Mouse (Mus musculus): Measurements from ENCODE around the gene Lmna. TPM values are rescaled to one million over a fixed set of nuclear protein-coding genes. Genes with fewer than 3 reads are reported as not detected.

Gene Lmna
- polyA plus RNA-seq, 1 experiment from 2014 or later: 78.2 TPM

- H3K27ac ChIP-seq (ENCODE audit: low read depth, low read length): no peak overlapping the region
- H3K36me3 ChIP-seq (ENCODE audit: control insufficient read depth, insufficient read depth, low read length): peaks cover 10% of the 10 kb centered on the region
- H3K9ac ChIP-seq (ENCODE audit: low read depth, low read length): no peak overlapping the region
- ATAC-seq (replicated peaks; ENCODE audit: insufficient number of reproducible peaks, low FRiP score, low TSS enrichment): no peak
- 78% methylated on average over 4 of the region's 4 CpGs for WGBS (ENCODE audit: insufficient replicate concordance)
- peaks cover 14% of the 10 kb centered on the region for H3K4me1 ChIP-seq (ENCODE audit: control insufficient read depth, insufficient read depth, low read length)
- H3K9me3 ChIP-seq (replicated peaks; ENCODE audit: control insufficient read depth, low read length): no peaks in the 10 kb centered on the region
- H3K27me3 ChIP-seq (ENCODE audit: control insufficient read depth, insufficient read depth, low read length): no peaks in the 10 kb centered on the region
- H3K4me2 ChIP-seq: peak overlapping the region; percentile 87
- H3K4me3 ChIP-seq (ENCODE audit: low read depth, low read length): no peak overlapping the region
Observed at GRCm38 (mm10) chr3:88551586-88551985, 41.8 kb upstream of the Lmna start.

DNA sequence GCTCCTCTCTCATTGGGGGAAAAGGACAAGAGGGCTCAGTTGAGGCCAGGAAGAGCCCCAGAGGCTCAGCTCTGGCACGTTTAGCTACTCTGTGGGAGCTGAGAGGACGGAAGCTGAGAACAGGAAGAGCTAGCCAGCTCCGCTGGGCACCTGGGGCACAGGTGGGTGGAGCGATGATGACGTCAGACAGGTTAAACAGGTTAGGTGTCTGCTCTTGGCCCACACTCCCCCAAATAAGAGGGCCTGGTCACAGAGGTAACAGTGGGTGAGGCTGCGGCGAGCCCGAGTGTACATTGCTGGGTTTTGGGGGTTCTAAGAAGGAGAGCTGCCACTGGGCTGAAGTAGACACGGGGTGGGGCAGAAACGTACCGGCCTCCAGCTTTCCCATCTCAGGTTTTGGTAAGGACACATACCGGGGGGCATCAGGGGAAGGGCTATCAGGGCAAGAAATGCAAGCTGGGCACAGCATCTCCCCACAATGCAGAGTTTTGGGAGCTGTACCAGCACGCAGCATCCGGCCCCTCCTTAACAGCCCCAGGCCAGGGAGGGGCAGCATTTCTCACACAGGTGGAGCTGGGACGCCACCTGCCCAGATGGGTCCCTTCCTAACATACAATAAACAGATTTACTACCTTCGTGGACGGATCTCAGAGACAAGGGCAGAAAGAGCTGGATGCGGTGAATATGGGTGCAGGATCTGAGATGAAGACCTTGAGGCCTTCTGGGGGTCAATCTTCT lies 38.6 kb upstream of the Lmna start, which contains the start of gene Rab25:
TSS of gene Rab25 (minus strand) at position 121 of the 738 bp plus-strand sequence.
- Histone ChIP-seq H3K4me1 (ENCODE audit: control insufficient read depth, insufficient read depth, low read length) (peaks cover 4% of the 10 kb centered on the region; the same call in 1 of the 2 replicates), H3K27me3 (ENCODE audit: control insufficient read depth, insufficient read depth, low read length) (no peaks in the 10 kb centered on the region), H3K4me2 (no peak within 1 kb of the TSS), H3K4me3 (ENCODE audit: low read depth, low read length) (no peak within 1 kb of the TSS), H3K9me3 (replicated peaks; ENCODE audit: control insufficient read depth, low read length) (no peaks in the 10 kb centered on the region), H3K36me3 (ENCODE audit: control insufficient read depth, insufficient read depth, low read length) (no peaks in the 10 kb centered on the region), H3K27ac (ENCODE audit: low read depth, low read length) (no peak within 1 kb of the TSS), H3K9ac (ENCODE audit: low read depth, low read length) (no peak within 1 kb of the TSS)
- WGBS (ENCODE audit: insufficient replicate concordance): 46% methylated on average over 18 of the region's 18 CpGs
- ATAC-seq (replicated peaks; ENCODE audit: insufficient number of reproducible peaks, low FRiP score, low TSS enrichment): no peak

- no peaks in the 10 kb centered on the region; the same call in 1 of the 2 replicates for H3K4me1 ChIP-seq (ENCODE audit: control insufficient read depth, insufficient read depth, low read length)
- H3K4me2 ChIP-seq: no peak overlapping the region
- 64% methylated on average over 6 of the region's 6 CpGs for whole genome bisulfite sequencing (ENCODE audit: insufficient replicate concordance)
- H3K9ac ChIP-seq (ENCODE audit: low read depth, low read length): no peak overlapping the region
- ATAC-seq (replicated peaks; ENCODE audit: insufficient number of reproducible peaks, low FRiP score, low TSS enrichment): no peak
- no peak overlapping the region for H3K27ac ChIP-seq (ENCODE audit: low read depth, low read length)
- H3K36me3 ChIP-seq (ENCODE audit: control insufficient read depth, insufficient read depth, low read length): no peaks in the 10 kb centered on the region
- no peaks in the 10 kb centered on the region for H3K9me3 ChIP-seq (replicated peaks; ENCODE audit: control insufficient read depth, low read length)
- H3K4me3 ChIP-seq (ENCODE audit: low read depth, low read length): no peak overlapping the region
- H3K27me3 ChIP-seq (ENCODE audit: control insufficient read depth, insufficient read depth, low read length): no peaks in the 10 kb centered on the region
Observed at GRCm38 (mm10) chr3:88546674-88547418, 37.1 kb upstream of the Lmna start.

- ATAC-seq (replicated peaks; ENCODE audit: insufficient number of reproducible peaks, low FRiP score, low TSS enrichment): no peak
- no peak overlapping the region for H3K9ac ChIP-seq (ENCODE audit: low read depth, low read length)
- H3K9me3 ChIP-seq (replicated peaks; ENCODE audit: control insufficient read depth, low read length): no peaks in the 10 kb centered on the region
- no peaks in the 10 kb centered on the region for H3K27me3 ChIP-seq (ENCODE audit: control insufficient read depth, insufficient read depth, low read length)
- peaks cover 2% of the 10 kb centered on the region; the same call in 1 of the 2 replicates for H3K36me3 ChIP-seq (ENCODE audit: control insufficient read depth, insufficient read depth, low read length)
- H3K4me3 ChIP-seq (ENCODE audit: low read depth, low read length): no peak overlapping the region
- no peak overlapping the region for H3K27ac ChIP-seq (ENCODE audit: low read depth, low read length)
- H3K4me2 ChIP-seq: no peak overlapping the region; the same call in 1 of the 2 replicates
- WGBS (ENCODE audit: insufficient replicate concordance): 62% methylated on average over 20 of the region's 20 CpGs
- H3K4me1 ChIP-seq (ENCODE audit: control insufficient read depth, insufficient read depth, low read length): peaks cover 2% of the 10 kb centered on the region
Observed at GRCm38 (mm10) chr3:88544955-88545591, 35.3 kb upstream of the Lmna start.

DNA sequence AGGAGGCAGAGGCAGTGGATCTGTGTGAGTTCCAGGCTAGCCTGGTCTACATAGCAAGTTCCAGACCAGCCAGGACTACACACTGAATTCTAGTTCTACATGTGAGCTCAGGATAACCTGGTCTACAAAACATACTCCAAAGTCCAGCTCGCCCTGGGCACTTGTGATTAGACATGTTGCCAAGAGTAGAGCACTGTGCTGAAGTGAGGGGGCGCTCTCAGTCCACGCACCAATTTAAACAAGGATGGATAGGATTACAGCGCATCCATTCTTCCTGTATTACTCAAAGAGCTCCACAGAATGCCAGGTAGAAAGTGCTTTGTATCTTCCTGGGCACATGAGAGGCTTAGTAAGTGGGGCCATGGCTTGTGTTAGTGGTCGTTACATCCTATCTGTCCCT lies 34.8 kb upstream of the Lmna start:
- peaks cover 5% of the 10 kb centered on the region for H3K4me1 ChIP-seq (ENCODE audit: control insufficient read depth, insufficient read depth, low read length)
- peaks cover 4% of the 10 kb centered on the region; the same call in 1 of the 2 replicates for H3K36me3 ChIP-seq (ENCODE audit: control insufficient read depth, insufficient read depth, low read length)
- H3K27ac ChIP-seq (ENCODE audit: low read depth, low read length): no peak overlapping the region
- no peak overlapping the region; the same call in 1 of the 2 replicates for H3K4me2 ChIP-seq
- H3K4me3 ChIP-seq (ENCODE audit: low read depth, low read length): no peak overlapping the region
- H3K9me3 ChIP-seq (replicated peaks; ENCODE audit: control insufficient read depth, low read length): no peaks in the 10 kb centered on the region
- H3K9ac ChIP-seq (ENCODE audit: low read depth, low read length): no peak overlapping the region
- 35% methylated on average over 5 of the region's 5 CpGs for WGBS (ENCODE audit: insufficient replicate concordance)
- ATAC-seq (replicated peaks; ENCODE audit: insufficient number of reproducible peaks, low FRiP score, low TSS enrichment): no peak
- no peaks in the 10 kb centered on the region for H3K27me3 ChIP-seq (ENCODE audit: control insufficient read depth, insufficient read depth, low read length)

DNA sequence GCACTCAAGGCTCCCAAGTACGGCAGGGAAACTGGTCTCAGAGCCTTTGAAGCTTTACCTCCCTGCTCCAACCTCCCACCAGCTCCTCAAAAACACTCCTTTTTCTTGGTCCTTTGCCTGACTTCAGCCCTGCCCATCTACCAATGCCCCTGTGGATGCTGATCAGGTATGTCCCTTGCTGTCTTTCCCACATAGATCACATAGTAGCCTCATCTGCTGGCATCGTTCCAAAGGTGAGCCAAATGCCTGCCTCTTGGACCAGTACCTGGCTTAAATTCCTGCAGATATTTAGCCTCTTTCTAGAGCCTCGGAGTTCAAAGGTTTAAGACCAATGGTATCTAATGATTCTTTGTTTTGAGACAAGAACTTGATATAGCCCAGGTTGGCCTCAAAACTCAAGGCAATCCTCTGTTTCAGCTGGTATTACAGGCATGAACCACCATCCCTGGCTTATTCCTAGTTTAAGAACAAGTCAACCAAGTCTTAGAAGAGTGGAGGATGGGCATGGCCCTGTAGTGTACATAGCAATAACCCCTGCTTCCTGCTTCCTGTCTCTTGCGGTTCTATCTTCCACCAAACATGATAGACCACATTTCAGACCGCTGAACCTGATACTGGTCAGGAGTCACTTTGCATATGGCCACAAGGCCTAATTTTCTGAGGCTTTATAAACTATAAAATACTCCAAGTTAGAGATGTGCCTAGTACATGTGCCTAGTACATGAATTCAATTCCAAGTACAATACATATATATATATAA lies 34.1 kb upstream of the Lmna start:
- no peak overlapping the region for H3K4me2 ChIP-seq
- no peak for ATAC-seq (replicated peaks; ENCODE audit: insufficient number of reproducible peaks, low FRiP score, low TSS enrichment)
- no peak overlapping the region for H3K27ac ChIP-seq (ENCODE audit: low read depth, low read length)
- peaks cover 5% of the 10 kb centered on the region for H3K4me1 ChIP-seq (ENCODE audit: control insufficient read depth, insufficient read depth, low read length)
- no peaks in the 10 kb centered on the region for H3K9me3 ChIP-seq (replicated peaks; ENCODE audit: control insufficient read depth, low read length)
- peaks cover 4% of the 10 kb centered on the region; the same call in 1 of the 2 replicates for H3K36me3 ChIP-seq (ENCODE audit: control insufficient read depth, insufficient read depth, low read length)
- WGBS (ENCODE audit: insufficient replicate concordance): 65% methylated on average over 5 of the region's 5 CpGs
- no peak overlapping the region for H3K9ac ChIP-seq (ENCODE audit: low read depth, low read length)
- H3K4me3 ChIP-seq (ENCODE audit: low read depth, low read length): no peak overlapping the region
- no peaks in the 10 kb centered on the region for H3K27me3 ChIP-seq (ENCODE audit: control insufficient read depth, insufficient read depth, low read length)

GRCm38 (mm10) chr3:88543174-88543573 lies 33.4 kb upstream of the Lmna start:
- H3K27me3 ChIP-seq (ENCODE audit: control insufficient read depth, insufficient read depth, low read length): no peaks in the 10 kb centered on the region
- 78% methylated on average over 8 of the region's 8 CpGs for WGBS (ENCODE audit: insufficient replicate concordance)
- H3K36me3 ChIP-seq (ENCODE audit: control insufficient read depth, insufficient read depth, low read length): peaks cover 9% of the 10 kb centered on the region
- H3K4me3 ChIP-seq (ENCODE audit: low read depth, low read length): no peak overlapping the region
- H3K4me2 ChIP-seq: no peak overlapping the region
- peaks cover 8% of the 10 kb centered on the region for H3K4me1 ChIP-seq (ENCODE audit: control insufficient read depth, insufficient read depth, low read length)
- H3K9ac ChIP-seq (ENCODE audit: low read depth, low read length): no peak overlapping the region
- ATAC-seq (replicated peaks; ENCODE audit: insufficient number of reproducible peaks, low FRiP score, low TSS enrichment): no peak
- H3K9me3 ChIP-seq (replicated peaks; ENCODE audit: control insufficient read depth, low read length): no peaks in the 10 kb centered on the region
- H3K27ac ChIP-seq (ENCODE audit: low read depth, low read length): no peak overlapping the region

DNA sequence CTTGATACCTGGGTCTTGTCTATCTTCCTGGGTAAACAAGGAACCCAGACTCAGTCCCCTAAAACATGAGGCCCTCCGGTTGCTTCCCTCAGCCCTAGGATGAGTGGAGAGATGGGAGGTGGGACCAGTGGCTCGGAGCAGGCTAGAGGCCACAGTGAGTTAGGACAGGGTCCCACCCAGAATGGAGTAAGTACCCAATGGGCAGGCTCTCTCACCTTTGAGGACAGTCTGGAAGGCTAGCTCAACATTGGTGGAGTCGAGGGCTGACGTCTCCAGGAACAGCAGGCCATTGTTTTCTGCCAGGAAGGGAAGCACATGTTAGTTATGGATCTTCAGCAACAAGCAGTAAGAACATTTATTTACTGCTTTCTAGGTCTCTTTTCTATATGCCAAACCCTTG lies 32.7 kb upstream of the Lmna start:
- H3K9ac ChIP-seq (ENCODE audit: low read depth, low read length): no peak overlapping the region
- no peak overlapping the region for H3K27ac ChIP-seq (ENCODE audit: low read depth, low read length)
- peaks cover 15% of the 10 kb centered on the region for H3K36me3 ChIP-seq (ENCODE audit: control insufficient read depth, insufficient read depth, low read length)
- no peaks in the 10 kb centered on the region for H3K9me3 ChIP-seq (replicated peaks; ENCODE audit: control insufficient read depth, low read length)
- H3K4me3 ChIP-seq (ENCODE audit: low read depth, low read length): no peak overlapping the region
- no peak for ATAC-seq (replicated peaks; ENCODE audit: insufficient number of reproducible peaks, low FRiP score, low TSS enrichment)
- no peaks in the 10 kb centered on the region for H3K27me3 ChIP-seq (ENCODE audit: control insufficient read depth, insufficient read depth, low read length)
- peaks cover 12% of the 10 kb centered on the region for H3K4me1 ChIP-seq (ENCODE audit: control insufficient read depth, insufficient read depth, low read length)
- WGBS (ENCODE audit: insufficient replicate concordance): 67% methylated on average over 4 of the region's 4 CpGs
- H3K4me2 ChIP-seq: no peak overlapping the region
